ENCODE assay signal across 14 mouse cellular contexts in the genomic region with DNA sequence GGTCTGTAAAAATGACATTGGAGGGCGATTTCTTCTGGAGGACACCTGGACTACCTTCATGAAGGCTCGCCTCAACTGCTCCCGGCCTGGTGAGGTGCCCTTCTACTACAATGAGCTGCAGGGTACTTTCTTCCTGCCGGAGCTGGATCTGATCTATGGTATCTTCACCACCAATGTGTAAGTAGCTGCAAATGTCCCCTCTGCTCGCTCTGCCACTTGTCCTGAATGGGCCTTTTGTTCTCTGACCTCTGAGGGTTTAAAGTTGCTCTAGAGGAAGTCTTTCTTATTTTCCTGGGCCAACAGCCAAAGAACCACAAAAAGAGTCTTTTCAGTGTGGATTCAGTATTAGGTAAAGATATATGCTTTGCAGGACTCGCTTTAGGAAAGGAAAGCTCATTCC.
A peak's percentile ranks its signal among the peaks of the same experiment; 100 is the strongest.
DNase-seq lines count a peak whose midpoint lies in the region; ATAC-seq and TF ChIP-seq lines count a peak whose summit lies in the region.
"Had no signal": no experiment of that assay in that cellular context is flagged by ENCODE, and none has a peak within 500 bp of the region (broad histone marks: within the 10 kb centered on the region; RNA-seq: fewer than 3 reads in every experiment).

No protein-coding gene starts in this region.

- TF ChIP-seq CTCF in heart, postnatal 0 days (IDR thresholded peaks at IDR 0.05; ENCODE audit: low read depth) = no peak
- TF ChIP-seq CTCF in lung, embryonic 14.5 days (IDR thresholded peaks at IDR 0.05; ENCODE audit: low read depth) = no peak
- no peak for TF ChIP-seq CTCF in brain, embryonic 14.5 days (IDR thresholded peaks at IDR 0.05; ENCODE audit: borderline replicate concordance, extremely low read depth, insufficient read depth, insufficient read length)
- no peak for TF ChIP-seq CTCF in lung, postnatal 0 days (IDR thresholded peaks at IDR 0.05)

- no peaks in the 10 kb centered on the region for H3K27me3 ChIP-seq in heart, postnatal 0 days (ENCODE audit: control insufficient read depth, insufficient read depth, low read length)
- H3K27me3 ChIP-seq in heart, embryonic 10.5 days (ENCODE audit: insufficient read depth, poor library complexity, severe bottlenecking) = no peaks in the 10 kb centered on the region
- no peaks in the 10 kb centered on the region for H3K27me3 ChIP-seq in lung, embryonic 14.5 days (ENCODE audit: insufficient read depth, low read length)
- H3K27me3 ChIP-seq in lung, postnatal 0 days (replicated peaks; ENCODE audit: insufficient read depth, low read length) = no peaks in the 10 kb centered on the region
- H3K27me3 ChIP-seq: midbrain, embryonic 12.5 days had no signal

- H3K4me2 ChIP-seq in heart, postnatal 0 days (ENCODE audit: low read depth, low read length) = no peak overlapping the region
- no peak overlapping the region for H3K4me2 ChIP-seq in lung, embryonic 14.5 days
- no peak overlapping the region for H3K4me2 ChIP-seq in lung, postnatal 0 days (replicated peaks; ENCODE audit: low read depth, low read length)
- H3K4me2 ChIP-seq: midbrain, embryonic 12.5 days had no signal

- H3K27ac ChIP-seq in heart, postnatal 0 days (ENCODE audit: low read depth) = no peak overlapping the region
- no peak overlapping the region for H3K27ac ChIP-seq in heart, embryonic 10.5 days
- peak overlapping the region; percentile 33; the same call in 1 of the 2 replicates for H3K27ac ChIP-seq in lung, embryonic 14.5 days (ENCODE audit: low read depth)
- H3K27ac ChIP-seq in lung, postnatal 0 days (ENCODE audit: low read length) = no peak overlapping the region
- H3K27ac ChIP-seq: hindbrain, embryonic 10.5 days; midbrain, embryonic 12.5 days had no signal

- no peak for TF ChIP-seq EP300 in heart, postnatal 0 days (IDR thresholded peaks at IDR 0.05; ENCODE audit: low read depth)
- no peak for TF ChIP-seq EP300 in lung, postnatal 0 days (IDR thresholded peaks at IDR 0.05)

- WGBS in heart, postnatal 0 days = 49% methylated on average over 6 of the region's 6 CpGs
- 65% methylated on average over 6 of the region's 6 CpGs for WGBS in heart, embryonic 10.5 days
- 53% methylated on average over 6 of the region's 6 CpGs for WGBS in lung, embryonic 14.5 days
- WGBS in lung, postnatal 0 days = 48% methylated on average over 6 of the region's 6 CpGs

- peak; percentile 20 for DNase-seq in heart, postnatal 0 days (ENCODE audit: low spot score)
- no peak for DNase-seq in heart, embryonic 10.5 days (ENCODE audit: low spot score)
- DNase-seq in lung, embryonic 14.5 days = peak; percentile 63
- no peak for DNase-seq in lung, postnatal 4 days
- DNase-seq in brain, embryonic 14.5 days (ENCODE audit: low read depth) = peak; percentile 46
- peak; percentile 42 for DNase-seq in lung, postnatal 0 days (ENCODE audit: low spot score)
- DNase-seq in layer of hippocampus, postnatal 36 days = no peak
- DNase-seq: cerebellum, adult 18-20 months; gastrocnemius, postnatal 25 days; right cerebral cortex, postnatal 25 days; thymus, postnatal 25 days had no signal

- no peaks in the 10 kb centered on the region for H3K9me3 ChIP-seq in heart, postnatal 0 days (replicated peaks; ENCODE audit: control insufficient read depth, low read length)
- no peaks in the 10 kb centered on the region for H3K9me3 ChIP-seq in heart, embryonic 10.5 days
- no peaks in the 10 kb centered on the region for H3K9me3 ChIP-seq in lung, embryonic 14.5 days (ENCODE audit: low read depth, low read length)
- H3K9me3 ChIP-seq in lung, postnatal 0 days (ENCODE audit: low read length) = no peaks in the 10 kb centered on the region
- H3K9me3 ChIP-seq: hindbrain, embryonic 10.5 days; midbrain, embryonic 12.5 days had no signal

- no peak for ATAC-seq in heart, postnatal 0 days (ENCODE audit: insufficient read depth, low read depth)
- no peak for ATAC-seq in lung, embryonic 14.5 days (ENCODE audit: insufficient read depth)
- peak; percentile 19; the same call in 1 of the 2 replicates for ATAC-seq in lung, postnatal 0 days
- ATAC-seq: intestine, embryonic 16.5 days had no signal

- no peak overlapping the region for H3K9ac ChIP-seq in heart, postnatal 0 days (replicated peaks; ENCODE audit: low read depth, low read length)
- H3K9ac ChIP-seq in lung, embryonic 14.5 days = no peak overlapping the region
- no peak overlapping the region for H3K9ac ChIP-seq in lung, postnatal 0 days (replicated peaks; ENCODE audit: low read depth)
- H3K9ac ChIP-seq: midbrain, embryonic 12.5 days had no signal

- no peaks in the 10 kb centered on the region for H3K4me1 ChIP-seq in heart, postnatal 0 days (ENCODE audit: control insufficient read depth, insufficient read depth)
- H3K4me1 ChIP-seq in heart, embryonic 10.5 days = no peaks in the 10 kb centered on the region
- H3K4me1 ChIP-seq in lung, embryonic 14.5 days (ENCODE audit: insufficient read depth) = no peaks in the 10 kb centered on the region
- H3K4me1 ChIP-seq in lung, postnatal 0 days (ENCODE audit: insufficient read depth, low read depth, low read length) = no peaks in the 10 kb centered on the region
- H3K4me1 ChIP-seq: midbrain, embryonic 12.5 days had no signal

- H3K4me3 ChIP-seq in heart, postnatal 0 days (ENCODE audit: low read depth, low read length) = no peak overlapping the region
- H3K4me3 ChIP-seq in heart, embryonic 10.5 days = no peak overlapping the region
- no peak overlapping the region for H3K4me3 ChIP-seq in lung, embryonic 14.5 days (ENCODE audit: low read depth, low read length)
- H3K4me3 ChIP-seq in lung, postnatal 0 days (ENCODE audit: low read depth, low read length) = no peak overlapping the region
- H3K4me3 ChIP-seq: hindbrain, embryonic 10.5 days; midbrain, embryonic 12.5 days had no signal

- TF ChIP-seq POLR2A in brain, embryonic 14.5 days (IDR thresholded peaks at IDR 0.05; ENCODE audit: borderline replicate concordance, extremely low read depth, insufficient read depth, insufficient read length, poor library complexity, severe bottlenecking) = no peak

- no peaks in the 10 kb centered on the region for H3K36me3 ChIP-seq in heart, postnatal 0 days (replicated peaks; ENCODE audit: control insufficient read depth, insufficient read depth, low read length)
- no peaks in the 10 kb centered on the region for H3K36me3 ChIP-seq in heart, embryonic 10.5 days
- H3K36me3 ChIP-seq in lung, embryonic 14.5 days (ENCODE audit: insufficient read depth) = no peaks in the 10 kb centered on the region
- H3K36me3 ChIP-seq in lung, postnatal 0 days (ENCODE audit: insufficient read depth, low read length) = no peaks in the 10 kb centered on the region
- H3K36me3 ChIP-seq: hindbrain, embryonic 10.5 days; midbrain, embryonic 12.5 days had no signal

Comparison
In these comparisons a context has a peak if more than half of its experiments do, and no peak if none do; other contexts are left out.
1. DNase-seq: peak in heart, postnatal 0 days (single experiment), lung, embryonic 14.5 days (single experiment), brain, embryonic 14.5 days (single experiment) and lung, postnatal 0 days (single experiment); none in heart, embryonic 10.5 days (single experiment), lung, postnatal 4 days (0 of 2) and layer of hippocampus, postnatal 36 days (0 of 2).